Mouse (Mus musculus) MEL (cell line): ENCODE results near the gene Col13a1. TPM values are rescaled to one million over a fixed set of nuclear protein-coding genes. Genes with fewer than 3 reads are reported as not detected.

Source experiments
- DNase-seq: peaks from one replicate; pipeline ENCODE4 v3.0.0; 2011; ENCODE audit warnings: low read depth, low spot score
- H3K27ac ChIP-seq: 2 replicates; pipeline ENCODE4 v1.5.1; 2012; ENCODE audit warnings: low read depth, mild to moderate bottlenecking, control low read depth, low read length, moderate library complexity; ENCODE audit not compliant: control insufficient read depth
- H3K27me3 ChIP-seq, 2 experiments: fragments of 150-350 bp in 1 of 2; sonication (generic) in 1 of 2; 2 replicates each; pipeline ENCODE4 v1.6.1; 2012; ENCODE audit warnings: low read length in 2 of 2, mild to moderate bottlenecking in 2 of 2, improper control_type of control experiment in 1 of 2, moderate library complexity in 1 of 2; ENCODE audit not compliant: insufficient read depth in 2 of 2, control insufficient read depth in 1 of 2
- H3K36me3 ChIP-seq, 2 experiments: 2 replicates each; pipeline ENCODE4 v1.6.1; 2012 to 2014; ENCODE audit warnings: low read length in 2 of 2, improper control_type of control experiment in 1 of 2, inconsistent platforms in 1 of 2, mild to moderate bottlenecking in 1 of 2; ENCODE audit not compliant: insufficient read depth in 2 of 2, control insufficient read depth in 1 of 2
- H3K4me1 ChIP-seq, 2 experiments: fragments of 150-350 bp in 1 of 2; sonication (generic) in 1 of 2; 2 replicates each; pipeline ENCODE4 v1.6.1; 2012; ENCODE audit warnings: low read length in 2 of 2, improper control_type of control experiment in 1 of 2, mild to moderate bottlenecking in 1 of 2; ENCODE audit not compliant: insufficient read depth in 2 of 2, control insufficient read depth in 1 of 2
- H3K4me3 ChIP-seq, 2 experiments: fragments of 150-350 bp in 1 of 2; sonication (generic) in 1 of 2; 2 replicates each; pipeline ENCODE4 v1.5.1; 2012; ENCODE audit warnings: low read depth in 2 of 2, low read length in 2 of 2, mild to moderate bottlenecking in 2 of 2, moderate library complexity in 2 of 2, control low read depth in 1 of 2, improper control_type of control experiment in 1 of 2; ENCODE audit not compliant: control insufficient read depth in 1 of 2, insufficient read depth in 1 of 2
- H3K79me2 ChIP-seq: 2 replicates; pipeline ENCODE4 v1.6.1; 2012; ENCODE audit warnings: mild to moderate bottlenecking, low read length, moderate library complexity; ENCODE audit not compliant: control insufficient read depth, poor library complexity, insufficient read depth
- H3K9ac ChIP-seq: 2 replicates; pipeline ENCODE4 v1.6.1; 2012; ENCODE audit warnings: low read depth, mild to moderate bottlenecking, control low read depth, low read length, moderate library complexity; ENCODE audit not compliant: control insufficient read depth, poor library complexity, severe bottlenecking
- H3K9me3 ChIP-seq: fragments of 150-350 bp; sonication (generic); replicated peaks from 2 replicates; pipeline ENCODE4 v1.6.1; 2012; ENCODE audit warnings: mild to moderate bottlenecking, low read length, improper control_type of control experiment, moderate library complexity; ENCODE audit not compliant: insufficient read depth
- E2F4 ChIP-seq: IDR thresholded peaks from 2 replicates; pipeline ENCODE4 v1.6.1; 2011; ENCODE audit warnings: low read depth, low read length, improper control_type of control experiment, borderline replicate concordance
- ELF1 ChIP-seq: IDR thresholded peaks from 2 replicates; pipeline ENCODE4 v1.6.1; 2014; ENCODE audit warnings: low read depth, mild to moderate bottlenecking, inconsistent platforms, low read length, improper control_type of control experiment, moderate library complexity
- EP300 ChIP-seq, 2 experiments: IDR thresholded peaks; 2 replicates each; pipeline ENCODE4 v1.6.1; 2011; ENCODE audit warnings: improper control_type of control experiment in 2 of 2, low read length in 2 of 2, low read depth in 1 of 2, mild to moderate bottlenecking in 1 of 2
- ETS1 ChIP-seq: IDR thresholded peaks from 2 replicates; pipeline ENCODE4 v1.6.1; 2012; ENCODE audit warnings: low read depth, mild to moderate bottlenecking, inconsistent platforms, low read length, improper control_type of control experiment, moderate library complexity
- GABPA ChIP-seq: IDR thresholded peaks from 2 replicates; pipeline ENCODE4 v1.6.1; 2012; ENCODE audit warnings: low read depth, mild to moderate bottlenecking, inconsistent platforms, low read length, improper control_type of control experiment, moderate library complexity
- KAT2A ChIP-seq: conservative IDR thresholded peaks from 2 replicates; pipeline ENCODE4 v1.6.1; 2012; ENCODE audit warnings: low read depth, low read length, improper control_type of control experiment, inconsistent platforms
- MAFK ChIP-seq: IDR thresholded peaks from 2 replicates; pipeline ENCODE4 v1.6.1; 2011; ENCODE audit warnings: low read depth, mild to moderate bottlenecking, low read length, improper control_type of control experiment, borderline replicate concordance
- MYB ChIP-seq: IDR thresholded peaks from 2 replicates; pipeline ENCODE4 v1.6.1; 2011; ENCODE audit warnings: mild to moderate bottlenecking, low read depth, low read length, improper control_type of control experiment
- NRF1 ChIP-seq: IDR thresholded peaks from 2 replicates; pipeline ENCODE4 v1.6.1; 2014; ENCODE audit warnings: low read depth, mild to moderate bottlenecking, inconsistent platforms, low read length, improper control_type of control experiment, moderate library complexity; ENCODE audit not compliant: poor library complexity, insufficient read depth, severe bottlenecking
- POLR2A ChIP-seq, 2 experiments: IDR thresholded peaks; 2 replicates each; pipeline ENCODE4 v1.6.1; 2011 to 2012; ENCODE audit warnings: low read length in 2 of 2, mild to moderate bottlenecking in 2 of 2, control low read depth in 1 of 2, improper control_type of control experiment in 1 of 2, low read depth in 1 of 2, moderate library complexity in 1 of 2; ENCODE audit not compliant: control insufficient read depth in 1 of 2, insufficient read depth in 1 of 2, poor library complexity in 1 of 2
- POLR2AphosphoS5 ChIP-seq: IDR thresholded peaks from 2 replicates; pipeline ENCODE4 v1.6.1; 2012; ENCODE audit warnings: low read depth, borderline replicate concordance, mild to moderate bottlenecking, inconsistent platforms, low read length, moderate library complexity, mixed read lengths
- RAD21 ChIP-seq: IDR thresholded peaks from 2 replicates; pipeline ENCODE4 v1.6.1; 2011; ENCODE audit warnings: mild to moderate bottlenecking, low read depth, low read length, improper control_type of control experiment
- SMC3 ChIP-seq: IDR thresholded peaks from 2 replicates; pipeline ENCODE4 v1.6.1; 2011; ENCODE audit warnings: low read depth, low read length, improper control_type of control experiment
- TAL1 ChIP-seq: IDR thresholded peaks from 2 replicates; pipeline ENCODE4 v1.6.1; 2012; ENCODE audit warnings: mild to moderate bottlenecking, inconsistent platforms, low read length, moderate library complexity, mixed read lengths
- TCF12 ChIP-seq: IDR thresholded peaks from 2 replicates; pipeline ENCODE4 v1.6.1; 2014; ENCODE audit warnings: low read depth, mild to moderate bottlenecking, inconsistent platforms, low read length, improper control_type of control experiment, moderate library complexity
- UBTF ChIP-seq: IDR thresholded peaks from 2 replicates; pipeline ENCODE4 v1.6.1; 2012; ENCODE audit warnings: low read depth, mild to moderate bottlenecking, inconsistent platforms, low read length, improper control_type of control experiment, moderate library complexity, borderline replicate concordance; ENCODE audit not compliant: insufficient read depth
- USF1 ChIP-seq: IDR thresholded peaks from 2 replicates; pipeline ENCODE4 v1.6.1; 2014; ENCODE audit warnings: low read depth, mild to moderate bottlenecking, inconsistent platforms, low read length, improper control_type of control experiment, moderate library complexity
- USF2 ChIP-seq, 2 experiments: IDR thresholded peaks; 2 replicates each; pipeline ENCODE4 v1.6.1; 2011 to 2012; ENCODE audit warnings: improper control_type of control experiment in 2 of 2, low read length in 2 of 2, borderline replicate concordance in 1 of 2, inconsistent platforms in 1 of 2, low read depth in 1 of 2, mild to moderate bottlenecking in 1 of 2; ENCODE audit not compliant: insufficient read depth in 1 of 2
- ZKSCAN1 ChIP-seq: IDR thresholded peaks from 2 replicates; pipeline ENCODE4 v1.6.1; 2012; ENCODE audit warnings: low read depth, mild to moderate bottlenecking, inconsistent platforms, low read length, improper control_type of control experiment, moderate library complexity
- polyA plus RNA-seq, 2 experiments: library from polyadenylated mRNA; stranded (reverse) in 1 of 2; unstranded in 1 of 2; fragments of >175 nt in 1 of 2; fragments of >200 nt in 1 of 2; gene quantifications; 2 replicates each; pipeline versions ENCODE4 v1.2.1 to v1.2.4; 2012; ENCODE audit warnings: low replicate concordance in 2 of 2, low read depth in 1 of 2; ENCODE audit not compliant: insufficient read length in 2 of 2, insufficient read depth in 1 of 2, missing spikeins in 1 of 2
- total RNA-seq: library from RNA; depleted of rRNA; stranded (reverse); fragments of 300-350 nt; gene quantifications from 2 replicates; pipeline ENCODE4 v1.2.3, GENCODE M21; 2012

Col13a1 gene
- total and polyA plus RNA-seq, 3 experiments: not detected

- H3K4me3 ChIP-seq: no peak overlapping the region
- DNase-seq: no peak
- no peak overlapping the region for H3K27ac ChIP-seq
- no peaks in the 10 kb centered on the region for H3K9me3 ChIP-seq
- TF ChIP-seq POLR2AphosphoS5 (no peak), RAD21 (no peak), ZKSCAN1 (no peak), KAT2A (no peak), TAL1 (no peak), SMC3 (no peak), POLR2A (IDR thresholded peaks at IDR 0.05; ENCODE audit: control insufficient read depth in 1 of 2, insufficient read depth in 1 of 2, low read depth in 1 of 2, low read length in 2 of 2, poor library complexity in 1 of 2) (no peak), USF1 (no peak), TCF12 (no peak), UBTF (no peak), ELF1 (no peak), E2F4 (no peak), MAFK (no peak)
- H3K4me1 ChIP-seq: no peaks in the 10 kb centered on the region
- no peaks in the 10 kb centered on the region for H3K79me2 ChIP-seq
- H3K27me3 ChIP-seq: no peaks in the 10 kb centered on the region
- no peak overlapping the region for H3K9ac ChIP-seq
- no peaks in the 10 kb centered on the region for H3K36me3 ChIP-seq
Measured at GRCm38 (mm10) chr10:62012371-62012770, 33.5 kb upstream of the Col13a1 start.

DNA sequence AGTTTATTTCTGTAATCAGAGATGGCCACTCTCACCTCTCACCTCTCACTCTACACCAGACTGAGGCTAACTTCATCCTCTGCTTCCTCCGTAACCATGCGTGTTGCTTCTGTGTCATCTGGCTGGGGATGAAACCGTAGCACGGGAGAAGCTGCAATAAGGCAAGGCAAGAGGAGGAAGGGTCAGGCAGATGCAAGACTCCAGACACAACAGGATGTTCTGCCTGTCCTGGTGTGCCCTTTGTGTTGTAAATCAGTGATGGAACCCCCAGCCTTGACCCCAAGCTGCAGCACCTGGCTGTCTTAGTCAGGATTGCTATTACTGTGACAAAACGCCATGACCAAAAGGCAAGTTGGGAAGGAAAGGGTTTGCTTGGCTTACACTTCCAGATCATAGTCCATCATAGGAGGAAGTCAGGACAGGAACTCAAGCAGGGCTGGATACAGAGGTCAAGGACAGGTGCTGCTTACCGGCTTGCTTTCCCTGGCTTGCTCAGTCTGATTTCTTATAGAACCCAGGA, 31.1 kb upstream of the Col13a1 start:
- H3K36me3 ChIP-seq: no peaks in the 10 kb centered on the region
- no peak overlapping the region for H3K27ac ChIP-seq
- H3K27me3 ChIP-seq: no peaks in the 10 kb centered on the region
- no peaks in the 10 kb centered on the region for H3K9me3 ChIP-seq
- no peak for DNase-seq
- H3K4me3 ChIP-seq: no peak overlapping the region
- H3K79me2 ChIP-seq: no peaks in the 10 kb centered on the region
- H3K9ac ChIP-seq: no peak overlapping the region
- no peaks in the 10 kb centered on the region for H3K4me1 ChIP-seq
- TF ChIP-seq GABPA (no peak), ZKSCAN1 (no peak), ETS1 (no peak), MYB (no peak), EP300 (IDR thresholded peaks at IDR 0.05; ENCODE audit: low read depth in 1 of 2, low read length in 2 of 2) (no peak), NRF1 (no peak), USF2 (IDR thresholded peaks at IDR 0.05; ENCODE audit: borderline replicate concordance in 1 of 2, insufficient read depth in 1 of 2, low read depth in 1 of 2, low read length in 2 of 2) (no peak), SMC3 (no peak)
